9 mouse cellular contexts compared by ENCODE assay signal in the genomic region with DNA sequence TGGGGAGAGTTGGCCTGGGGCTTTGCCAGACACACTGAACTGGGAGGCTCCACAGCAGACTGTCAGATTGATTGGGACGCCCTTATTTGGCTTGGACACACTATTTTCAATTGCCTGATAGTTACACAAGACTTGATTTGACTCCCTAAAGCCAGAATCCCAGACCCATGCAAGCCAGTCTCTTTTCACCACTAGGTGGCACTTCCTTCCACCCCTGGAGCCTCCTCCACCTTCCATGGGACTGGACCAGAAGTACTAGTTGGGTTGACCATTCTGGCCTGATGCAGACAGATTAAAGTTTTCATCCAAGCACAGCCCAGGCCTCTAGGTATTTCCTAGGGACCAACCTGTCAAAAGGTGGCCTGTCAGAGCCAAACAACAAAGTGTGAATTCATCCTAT. TPM values are rescaled to one million over a fixed set of nuclear protein-coding genes. Genes with fewer than 3 reads are reported as not detected.
A peak's percentile ranks its signal among the peaks of the same experiment; 100 is the strongest.
DNase-seq lines count a peak whose midpoint lies in the region; ATAC-seq lines count a peak whose summit lies in the region.
"Had no signal": no experiment of that assay in that cellular context is flagged by ENCODE, and none has a peak within 500 bp of the region (broad histone marks: within the 10 kb centered on the region; RNA-seq: fewer than 3 reads in every experiment).

No protein-coding gene starts in this region.

- peak; percentile 17 to 33 for DNase-seq in cerebellum, adult 18-20 months
- DNase-seq in cerebellum, adult 11 months, result no peak
- DNase-seq in left cerebral cortex, postnatal 4 days, result peak; percentile 16
- no peak for DNase-seq in left cerebral cortex, postnatal 36 days (ENCODE audit: low spot score in 2 of 2)
- peak; percentile 28 to 63 for DNase-seq in adrenal gland, postnatal 36 days
- peak; percentile 21 for DNase-seq in splenic B cell, adult 2 months (ENCODE audit: low read depth, low spot score)
- no peak for DNase-seq in layer of hippocampus, adult 9-11 months

- H3K9ac ChIP-seq in intestine, embryonic 15.5 days, result no peak overlapping the region
- H3K9ac ChIP-seq: heart, embryonic 15.5 days had no signal

- WGBS in intestine, embryonic 15.5 days, result 69% methylated on average over 1 of the region's 1 CpGs

- no peak overlapping the region for H3K27ac ChIP-seq in intestine, embryonic 15.5 days
- H3K27ac ChIP-seq: heart, embryonic 15.5 days had no signal

- H3K4me1 ChIP-seq in intestine, embryonic 15.5 days (replicated peaks), result no peaks in the 10 kb centered on the region
- H3K4me1 ChIP-seq: heart, embryonic 15.5 days had no signal

- no peak overlapping the region for H3K4me2 ChIP-seq in intestine, embryonic 15.5 days (replicated peaks)
- H3K4me2 ChIP-seq: heart, embryonic 15.5 days had no signal

- 0 out of 2 replicates have a peak, but pooled peaks have one; percentile 49 for ATAC-seq in intestine, embryonic 15.5 days

- no peaks in the 10 kb centered on the region for H3K9me3 ChIP-seq in intestine, embryonic 15.5 days
- H3K9me3 ChIP-seq: heart, embryonic 15.5 days had no signal

- H3K36me3 ChIP-seq in intestine, embryonic 15.5 days, result no peaks in the 10 kb centered on the region
- H3K36me3 ChIP-seq in splenic B cell, adult 2 months (ENCODE audit: control insufficient read depth, insufficient read depth, low read length, poor library complexity, severe bottlenecking), result no peaks in the 10 kb centered on the region
- H3K36me3 ChIP-seq: heart, embryonic 15.5 days had no signal

- no peaks in the 10 kb centered on the region for H3K27me3 ChIP-seq in intestine, embryonic 15.5 days (replicated peaks)
- H3K27me3 ChIP-seq in splenic B cell, adult 2 months (ENCODE audit: control insufficient read depth, insufficient read depth, low read length, poor library complexity, severe bottlenecking), result no peaks in the 10 kb centered on the region
- H3K27me3 ChIP-seq: heart, embryonic 15.5 days had no signal

- H3K4me3 ChIP-seq in intestine, embryonic 15.5 days (replicated peaks), result no peak overlapping the region
- H3K4me3 ChIP-seq: heart, embryonic 15.5 days had no signal

- intact Hi-C loops in left cerebral cortex, postnatal 4 days (cut with DNase I), result no loop called here
- intact Hi-C loops in left cerebral cortex, postnatal 36 days (cut with DNase I), result no loop called here

RNA-seq across cellular contexts. Expression of gene Clic6, which starts 58.7 kb away (rescaled TPM):
- 1 to 10 TPM in 1 of 2 experiments, under 1 TPM in 1; 0.44 to 1.1 TPM for total RNA-seq in left cerebral cortex, postnatal 4 days (2021)
- 1 to 10 TPM in 1 of 2 experiments, under 1 TPM in 1; 0.62 to 2.1 TPM for total RNA-seq in left cerebral cortex, postnatal 36 days (2021)
- total RNA-seq in adrenal gland, postnatal 36 days (2021), result under 1 TPM; 0.13 to 0.23 TPM
- polyA plus RNA-seq in intestine, embryonic 15.5 days (2015; fragmentation: Nextera tagmentation; extraction: Ambion mirVana), result 80.6 and 81.8 TPM in 2 replicates

Comparison
In these comparisons a context has a peak if more than half of its experiments do, and no peak if none do; other contexts are left out.
1. DNase-seq: peak in cerebellum, adult 18-20 months (2 of 2), left cerebral cortex, postnatal 4 days (single experiment), adrenal gland, postnatal 36 days (2 of 2) and splenic B cell, adult 2 months (single experiment); none in cerebellum, adult 11 months (single experiment), left cerebral cortex, postnatal 36 days (0 of 2) and layer of hippocampus, adult 9-11 months (single experiment).